Mouse (Mus musculus): ENCODE results near the gene Slc25a17.

The Slc25a17 gene

GRCm38 (mm10) chr15:81306501-81306900, 54.1 kb downstream of the Slc25a17 start:
- in situ Hi-C loops (cut with MboI; ENCODE audit: unreplicated experiment in 2 of 2) = no loop called here

DNA sequence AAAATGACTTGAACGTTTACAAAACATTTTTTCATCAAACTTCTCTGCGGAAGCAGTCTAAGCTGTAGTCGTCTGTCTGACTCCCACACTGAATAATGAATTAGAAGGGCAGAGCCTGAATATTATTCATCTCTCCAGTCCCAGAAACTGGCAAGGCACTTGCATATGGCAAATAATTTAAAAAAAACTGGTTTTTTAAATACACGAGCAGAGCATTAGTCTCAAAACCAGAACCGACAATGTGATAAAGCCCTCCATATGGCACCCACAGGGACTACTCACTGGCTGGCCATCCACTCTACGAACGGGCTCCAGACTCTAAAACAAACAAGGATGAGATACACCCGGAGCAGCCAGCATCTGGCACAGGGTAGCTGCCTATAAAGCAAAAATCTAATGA, 55.6 kb downstream of the Slc25a17 start:
- in situ Hi-C loops (cut with MboI; ENCODE audit: unreplicated experiment in 2 of 2) = no loop called here

DNA sequence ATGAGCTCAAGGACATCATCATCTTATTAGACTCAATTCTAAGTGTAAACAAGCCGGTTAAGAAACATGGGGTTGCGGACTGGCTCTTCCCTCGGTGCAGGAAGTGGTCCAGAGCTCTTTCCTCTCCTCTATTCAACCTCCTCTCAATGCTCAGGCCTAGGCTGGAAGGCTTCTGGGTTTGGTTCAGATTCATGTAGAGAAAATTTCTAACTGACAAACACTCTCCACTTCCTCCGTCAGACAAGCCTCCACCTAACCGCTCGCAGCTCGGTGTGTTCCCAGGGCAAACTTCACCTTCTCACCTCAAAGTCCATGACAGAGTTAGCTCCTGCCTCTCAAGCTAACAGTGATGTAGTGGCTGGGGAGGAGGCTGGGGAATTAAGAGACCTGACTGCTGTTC, 56.6 kb downstream of the Slc25a17 start:
- in situ Hi-C loops (cut with MboI; ENCODE audit: unreplicated experiment in 2 of 2) = loop anchor here (5.0 kb wide), 4 partner anchors 102 to 232 kb away; no protein-coding TSS in a partner anchor

DNA sequence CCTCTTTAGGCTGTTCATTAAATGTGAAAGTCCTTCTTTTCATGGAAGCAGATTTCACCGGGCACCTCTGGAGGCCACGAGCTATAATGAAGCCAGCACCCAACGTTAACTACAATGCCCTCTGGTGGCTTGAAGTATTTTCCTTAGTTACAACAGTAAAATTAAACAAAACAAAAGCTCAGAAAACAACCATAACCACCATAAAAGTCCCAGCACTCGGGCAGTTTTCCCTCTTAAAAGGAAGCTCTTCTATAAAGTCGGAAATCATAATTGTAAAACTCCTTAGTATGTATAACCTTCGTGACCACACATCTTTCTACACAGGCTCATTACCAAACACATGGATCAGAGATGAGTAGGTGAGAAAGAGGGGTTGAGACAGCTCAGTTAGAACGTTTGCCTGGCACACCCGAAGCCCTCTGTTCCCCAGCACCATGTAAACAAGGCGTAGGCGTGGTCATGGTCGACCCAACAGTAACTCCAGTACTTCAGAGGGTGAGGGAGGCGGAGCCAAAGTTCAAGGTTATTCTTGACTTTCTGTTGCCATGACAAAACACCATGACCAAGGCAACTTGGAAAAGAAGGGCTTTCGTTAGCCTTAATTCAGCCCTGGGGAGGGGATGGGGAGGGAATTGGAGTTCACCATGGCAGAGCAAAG, 58.3 kb downstream of the Slc25a17 start:
- in situ Hi-C loops (cut with MboI; ENCODE audit: unreplicated experiment in 2 of 2) = loop anchor here (5.0 kb wide), 4 partner anchors 100 to 230 kb away; no protein-coding TSS in a partner anchor

DNA sequence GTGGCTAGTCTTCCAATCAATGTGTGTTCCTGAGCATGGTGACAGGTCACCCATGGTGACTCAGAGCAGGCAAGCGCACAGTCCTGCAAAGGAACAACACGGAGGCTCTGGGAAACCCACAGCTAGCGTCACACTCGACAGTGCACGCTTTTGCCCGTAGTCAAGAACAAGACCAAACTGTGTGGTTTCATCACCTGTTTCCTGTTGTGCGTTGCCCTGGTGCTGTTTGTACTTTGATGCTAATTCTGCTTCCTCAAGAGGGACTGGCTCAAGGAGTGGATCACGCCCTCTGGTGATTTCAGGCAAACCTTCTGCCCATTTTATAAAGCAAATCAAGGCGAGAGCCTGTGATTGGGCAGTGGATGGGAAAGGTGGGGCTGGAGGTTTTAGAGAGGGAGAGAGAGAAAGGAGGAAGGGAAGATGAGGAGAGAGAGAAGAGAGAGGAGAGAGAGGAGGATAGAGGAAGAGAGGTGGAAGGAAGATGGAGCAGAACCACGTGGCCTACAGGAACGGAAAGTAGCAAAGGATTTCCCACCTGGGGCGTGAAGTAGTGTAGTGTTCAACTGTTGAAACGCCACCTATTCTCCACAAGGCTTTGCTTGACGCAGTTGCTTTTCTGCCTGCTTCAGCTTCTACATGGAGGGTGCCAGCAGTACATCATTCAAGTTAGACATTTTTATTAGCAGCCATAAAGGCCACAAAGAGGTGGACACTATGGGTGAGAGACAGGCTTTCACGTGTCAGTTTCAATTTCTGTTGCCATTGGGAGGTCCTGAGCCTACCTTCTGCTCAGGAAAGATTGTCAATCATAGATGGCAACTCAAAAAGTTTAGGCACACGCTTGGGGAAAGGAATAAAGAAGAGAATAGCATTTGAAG, 59.2 kb downstream of the Slc25a17 start:
- in situ Hi-C loops (cut with MboI; ENCODE audit: unreplicated experiment in 2 of 2) = loop anchor here (5.0 kb wide), 4 partner anchors 99 to 229 kb away; no protein-coding TSS in a partner anchor

GRCm38 (mm10) chr15:81300520-81301069, 60.0 kb downstream of the Slc25a17 start:
- in situ Hi-C loops (cut with MboI; ENCODE audit: unreplicated experiment in 2 of 2) = loop anchor here (5.0 kb wide), 4 partner anchors 98 to 228 kb away; no protein-coding TSS in a partner anchor

DNA sequence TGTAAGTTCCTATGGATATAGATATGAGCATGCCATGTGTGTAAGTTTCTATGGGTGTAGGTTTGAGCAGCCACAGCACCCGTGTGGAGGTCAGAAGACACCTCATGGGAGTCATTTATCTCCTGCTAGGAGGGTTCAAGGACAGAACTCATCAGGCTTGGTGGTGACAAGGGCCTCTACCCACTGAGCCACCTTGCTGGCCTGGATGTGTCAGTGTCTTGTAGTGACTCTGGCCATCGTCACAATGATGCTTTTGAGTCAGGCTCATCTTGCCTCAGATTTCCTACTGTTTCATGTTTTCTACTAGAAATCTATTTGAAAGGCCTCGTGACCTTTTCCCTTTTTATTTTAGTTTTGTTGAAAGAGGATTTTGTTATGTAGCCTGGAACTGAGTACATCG, 61.1 kb downstream of the Slc25a17 start:
- in situ Hi-C loops (cut with MboI; ENCODE audit: unreplicated experiment in 2 of 2) = no loop called here

GRCm38 (mm10) chr15:81298213-81298612, 62.4 kb downstream of the Slc25a17 start:
- in situ Hi-C loops (cut with MboI; ENCODE audit: unreplicated experiment in 2 of 2) = no loop called here

- in situ Hi-C loops (cut with MboI; ENCODE audit: unreplicated experiment in 2 of 2) = no loop called here
These were observed 63.1 kb downstream of the Slc25a17 start for GRCm38 (mm10) chr15:81297543-81297942.

- in situ Hi-C loops (cut with MboI; ENCODE audit: unreplicated experiment in 2 of 2) = no loop called here
These were observed 65.7 kb downstream of the Slc25a17 start for GRCm38 (mm10) chr15:81294897-81295296.

GRCm38 (mm10) chr15:81294386-81294785, 66.2 kb downstream of the Slc25a17 start:
- in situ Hi-C loops (cut with MboI; ENCODE audit: unreplicated experiment in 2 of 2) = no loop called here

DNA sequence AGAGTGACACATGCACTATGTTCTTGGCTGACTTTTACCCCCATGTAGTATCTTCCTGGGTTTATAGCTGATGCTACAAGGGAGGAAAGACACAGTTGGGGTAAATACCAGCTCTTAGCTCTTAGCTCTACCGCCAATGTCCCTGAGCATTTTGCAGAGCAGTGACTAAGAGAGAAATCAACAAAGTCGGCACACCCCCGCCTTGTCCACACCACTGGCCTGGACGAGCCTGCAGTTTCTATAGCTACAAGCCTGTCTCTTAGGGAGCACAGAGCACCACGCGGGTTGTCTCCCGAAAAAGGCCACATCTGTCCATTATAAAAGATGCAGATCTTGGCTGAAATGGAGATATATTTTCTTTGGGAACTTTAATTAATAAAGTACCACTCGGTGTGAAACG, 69.9 kb downstream of the Slc25a17 start:
- in situ Hi-C loops (cut with MboI; ENCODE audit: unreplicated experiment in 2 of 2) = no loop called here

DNA sequence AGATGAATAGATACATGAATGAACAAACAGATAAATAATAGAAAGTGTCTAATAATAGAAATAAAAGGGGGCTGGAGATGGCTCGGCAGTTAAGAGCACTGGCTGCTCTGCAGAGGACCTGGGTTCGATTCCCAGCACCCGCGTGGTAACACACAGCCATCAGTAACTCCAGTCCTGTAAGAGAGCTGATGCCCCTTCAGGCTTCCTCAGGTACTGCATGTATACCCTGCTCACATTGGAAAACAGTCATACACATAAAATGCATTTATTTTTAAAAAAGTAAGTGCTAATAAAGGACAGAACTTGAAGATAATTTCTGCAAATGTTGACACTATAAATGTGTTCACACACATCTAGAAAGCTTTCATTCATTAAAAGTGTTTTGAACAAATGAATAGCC, 70.4 kb downstream of the Slc25a17 start:
- in situ Hi-C loops (cut with MboI; ENCODE audit: unreplicated experiment in 2 of 2) = no loop called here

DNA sequence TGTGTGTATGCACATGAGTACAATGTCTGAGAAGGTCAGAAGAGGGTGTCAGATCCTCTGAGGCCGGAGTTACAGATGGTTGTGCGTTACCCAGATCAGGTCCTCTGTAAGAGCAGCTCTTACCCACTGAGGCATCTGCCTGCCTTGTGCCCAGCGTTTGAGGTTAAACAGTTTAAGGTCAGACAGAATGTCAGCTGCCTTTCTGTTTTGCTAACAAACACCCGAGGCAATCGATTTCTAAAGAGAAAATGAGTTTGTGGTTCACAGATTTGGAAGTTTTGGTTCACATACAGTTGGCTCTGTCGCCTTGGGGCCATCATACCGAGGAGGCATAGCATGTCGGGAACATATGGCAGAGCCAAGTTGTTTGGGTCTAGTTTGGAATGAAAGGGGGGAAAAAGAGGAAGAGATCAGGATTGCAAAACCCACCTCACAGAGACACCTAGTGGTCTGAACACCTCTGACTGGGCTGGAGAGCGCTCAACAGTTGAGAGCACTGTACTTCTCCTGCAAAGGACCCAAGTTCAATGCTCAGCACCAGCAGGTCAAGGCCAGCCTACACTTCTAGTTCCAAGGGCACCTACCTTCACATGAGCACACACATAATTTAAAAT, 76.4 kb downstream of the Slc25a17 start:
- in situ Hi-C loops (cut with MboI; ENCODE audit: unreplicated experiment in 2 of 2) = no loop called here

DNA sequence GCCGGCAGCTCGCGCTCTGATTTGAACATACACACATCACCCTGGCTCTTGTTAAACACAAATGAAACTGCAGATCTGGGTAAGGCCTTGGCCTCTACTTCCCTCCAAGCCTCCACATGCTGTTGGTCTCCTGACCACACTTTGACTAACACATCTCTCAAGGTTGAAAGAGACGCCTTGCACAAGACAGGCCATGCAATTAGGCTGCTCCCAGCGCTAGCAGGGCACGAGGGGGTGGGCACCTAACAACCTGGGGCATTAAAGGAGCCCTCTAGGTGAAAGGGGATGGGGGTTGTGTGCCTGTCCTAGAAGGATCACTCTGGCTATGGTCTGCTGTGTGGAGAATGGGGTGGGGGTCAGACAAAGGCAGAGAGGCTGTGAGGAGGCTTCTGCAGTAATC, 81.9 kb downstream of the Slc25a17 start:
- in situ Hi-C loops (cut with MboI; ENCODE audit: unreplicated experiment in 2 of 2) = no loop called here

DNA sequence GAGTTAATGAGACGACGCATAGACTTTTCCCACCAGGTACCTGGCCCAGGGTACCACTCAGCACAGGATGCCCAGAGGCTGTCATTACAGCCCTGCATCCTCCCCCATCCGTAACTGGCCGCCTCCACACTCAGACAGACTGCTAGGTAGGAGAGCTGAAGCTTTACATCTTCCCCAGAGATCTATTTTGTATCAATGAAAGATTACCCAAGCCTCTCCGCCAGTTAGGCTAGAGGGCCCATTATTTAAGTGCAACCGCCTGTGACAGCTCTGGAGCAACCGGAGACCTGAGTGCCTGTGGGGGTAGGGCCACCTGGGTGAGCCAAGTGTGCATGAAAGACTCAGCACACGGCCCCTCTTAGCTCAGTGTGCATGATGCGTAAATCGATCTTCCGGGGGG, 82.7 kb downstream of the Slc25a17 start:
- in situ Hi-C loops (cut with MboI; ENCODE audit: unreplicated experiment in 2 of 2) = no loop called here

- in situ Hi-C loops (cut with MboI; ENCODE audit: unreplicated experiment in 2 of 2) = no loop called here
These were observed 87.3 kb downstream of the Slc25a17 start for GRCm38 (mm10) chr15:81273361-81273760.

- in situ Hi-C loops (cut with MboI; ENCODE audit: unreplicated experiment in 2 of 2) = no loop called here
These were observed 88.1 kb downstream of the Slc25a17 start for GRCm38 (mm10) chr15:81272305-81273053.

Data from v-Abl transformed pro-B cells (cell line).